In the genomic region with DNA sequence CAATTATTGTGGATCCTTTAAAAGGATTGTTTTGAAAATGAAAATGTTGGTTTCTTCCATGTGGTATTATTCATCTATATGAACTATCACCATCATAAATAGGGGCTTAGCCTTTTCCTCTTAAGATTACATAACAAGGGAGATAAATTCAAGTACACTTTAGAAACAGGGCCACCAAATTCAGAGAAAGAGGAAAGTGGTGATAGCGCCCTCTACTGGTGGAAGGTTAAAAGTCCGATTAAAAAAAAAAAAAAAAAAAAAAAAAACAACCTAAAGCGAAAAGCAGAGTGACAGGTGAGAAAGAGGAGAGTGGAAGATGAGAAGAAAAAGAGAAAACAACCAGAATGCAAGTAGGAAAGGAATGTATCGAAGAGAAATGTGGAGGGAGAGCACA, we compare ENCODE assay signal across 9 mouse cellular contexts.
DNase-seq lines count a peak whose midpoint lies in the region; ATAC-seq and TF ChIP-seq lines count a peak whose summit lies in the region.
"Had no signal": no experiment of that assay in that cellular context is flagged by ENCODE, and none has a peak within 500 bp of the region (broad histone marks: within the 10 kb centered on the region; RNA-seq: fewer than 3 reads in every experiment).

No protein-coding gene starts in this region.

- H3K9me3 ChIP-seq in embryonic facial prominence, embryonic 11.5 days (replicated peaks; ENCODE audit: control insufficient read depth, low read length), result no peaks in the 10 kb centered on the region
- H3K9me3 ChIP-seq in embryonic facial prominence, embryonic 10.5 days, result no peaks in the 10 kb centered on the region
- H3K9me3 ChIP-seq in lung, embryonic 14.5 days (ENCODE audit: low read depth, low read length), result no peaks in the 10 kb centered on the region
- H3K9me3 ChIP-seq: lung, embryonic 15.5 days had no signal

- 12% methylated on average over 4 of the region's 4 CpGs for WGBS in embryonic facial prominence, embryonic 11.5 days
- 10% methylated on average over 4 of the region's 4 CpGs for WGBS in embryonic facial prominence, embryonic 10.5 days
- 3% methylated on average over 4 of the region's 4 CpGs for WGBS in lung, embryonic 14.5 days
- 5% methylated on average over 4 of the region's 4 CpGs for WGBS in lung, adult 2 months

- no peak overlapping the region for H3K9ac ChIP-seq in embryonic facial prominence, embryonic 11.5 days (replicated peaks; ENCODE audit: low read length)
- no peak overlapping the region for H3K9ac ChIP-seq in lung, embryonic 14.5 days
- H3K9ac ChIP-seq: lung, embryonic 15.5 days had no signal

- H3K36me3 ChIP-seq in embryonic facial prominence, embryonic 11.5 days (replicated peaks; ENCODE audit: control insufficient read depth, insufficient read depth, low read depth, low read length), result no peaks in the 10 kb centered on the region
- H3K36me3 ChIP-seq in embryonic facial prominence, embryonic 10.5 days (replicated peaks), result no peaks in the 10 kb centered on the region
- H3K36me3 ChIP-seq in lung, embryonic 14.5 days (ENCODE audit: insufficient read depth), result no peaks in the 10 kb centered on the region
- H3K36me3 ChIP-seq: lung, embryonic 15.5 days had no signal

- no peak for ATAC-seq in embryonic facial prominence, embryonic 11.5 days (replicated peaks; ENCODE audit: insufficient number of reproducible peaks, low FRiP score, low TSS enrichment, low read depth)
- ATAC-seq in lung, embryonic 14.5 days (ENCODE audit: insufficient read depth), result no peak

- H3K27me3 ChIP-seq in embryonic facial prominence, embryonic 11.5 days (ENCODE audit: control insufficient read depth, insufficient read depth, low read length), result no peaks in the 10 kb centered on the region
- H3K27me3 ChIP-seq in embryonic facial prominence, embryonic 10.5 days (replicated peaks; ENCODE audit: low read depth, poor library complexity, severe bottlenecking), result peaks cover 6% of the 10 kb centered on the region; the same call in 1 of the 2 replicates
- H3K27me3 ChIP-seq in lung, embryonic 14.5 days (ENCODE audit: insufficient read depth, low read length), result no peaks in the 10 kb centered on the region
- H3K27me3 ChIP-seq: lung, embryonic 15.5 days had no signal

- intact Hi-C loops in left cerebral cortex, postnatal 10 days (cut with DNase I), result no loop called here

- H3K4me3 ChIP-seq in embryonic facial prominence, embryonic 11.5 days (ENCODE audit: low read depth, low read length), result no peak overlapping the region
- no peak overlapping the region for H3K4me3 ChIP-seq in embryonic facial prominence, embryonic 10.5 days
- H3K4me3 ChIP-seq in lung, embryonic 14.5 days (ENCODE audit: low read depth, low read length), result no peak overlapping the region
- no peak overlapping the region for H3K4me3 ChIP-seq in lung, adult 2 months (replicated peaks; ENCODE audit: extremely low read depth, low read depth, low read length)
- H3K4me3 ChIP-seq: lung, embryonic 15.5 days had no signal

- peak; percentile 68 for TF ChIP-seq CTCF in lung, embryonic 14.5 days (IDR thresholded peaks at IDR 0.05; ENCODE audit: low read depth)
- no peak for TF ChIP-seq CTCF in lung, adult 2 months (IDR thresholded peaks at IDR 0.05; ENCODE audit: insufficient read depth, low read length)

- H3K4me2 ChIP-seq in embryonic facial prominence, embryonic 11.5 days (ENCODE audit: low read depth, low read length), result no peak overlapping the region
- H3K4me2 ChIP-seq in lung, embryonic 14.5 days, result no peak overlapping the region
- H3K4me2 ChIP-seq: lung, embryonic 15.5 days had no signal

- peak; percentile 75 for DNase-seq in embryonic facial prominence, embryonic 11.5 days (ENCODE audit: low spot score)
- no peak for DNase-seq in embryonic facial prominence, embryonic 10.5 days (ENCODE audit: low spot score)
- DNase-seq in lung, embryonic 14.5 days, result peak; percentile 82
- no peak for DNase-seq in lung, adult 2 months
- peak; percentile 53 for DNase-seq in c-Kit-positive CD71-positive TER-119-negative erythroid progenitor cells, embryonic 14.5 days (ENCODE audit: low read depth)
- DNase-seq in lung, postnatal 25 days (ENCODE audit: low spot score), result peak; percentile 32
- DNase-seq in adrenal gland, postnatal 4 days (ENCODE audit: low spot score in 2 of 2), result no peak
- DNase-seq in left cerebral cortex, postnatal 10 days (ENCODE audit: extremely low spot score in 1 of 2, low spot score in 2 of 2), result no peak

- no peaks in the 10 kb centered on the region; the same call in 1 of the 2 replicates for H3K4me1 ChIP-seq in embryonic facial prominence, embryonic 11.5 days (ENCODE audit: control insufficient read depth, insufficient read depth, low read length)
- H3K4me1 ChIP-seq in embryonic facial prominence, embryonic 10.5 days, result peaks cover 8% of the 10 kb centered on the region
- no peaks in the 10 kb centered on the region for H3K4me1 ChIP-seq in lung, embryonic 14.5 days (ENCODE audit: insufficient read depth)
- H3K4me1 ChIP-seq in lung, adult 2 months (ENCODE audit: control insufficient read depth, insufficient read depth, low read length), result 0 out of 2 replicates have a peak, but pooled peaks cover 6% of the 10 kb centered on the region

- no peak for TF ChIP-seq POLR2A in lung, adult 2 months (IDR thresholded peaks at IDR 0.05; ENCODE audit: borderline replicate concordance, extremely low read depth, low read depth, low read length)

- H3K27ac ChIP-seq in embryonic facial prominence, embryonic 11.5 days (replicated peaks; ENCODE audit: low read depth, low read length), result no peak overlapping the region
- H3K27ac ChIP-seq in embryonic facial prominence, embryonic 10.5 days (replicated peaks), result no peak overlapping the region
- H3K27ac ChIP-seq in lung, embryonic 14.5 days (ENCODE audit: low read depth), result no peak overlapping the region
- H3K27ac ChIP-seq: lung, embryonic 15.5 days had no signal

Comparison
In these comparisons a context has a peak if more than half of its experiments do, and no peak if none do; other contexts are left out.
1. DNase-seq: peak in embryonic facial prominence, embryonic 11.5 days (single experiment), lung, embryonic 14.5 days (single experiment), c-Kit-positive CD71-positive TER-119-negative erythroid progenitor cells, embryonic 14.5 days (single experiment) and lung, postnatal 25 days (single experiment); none in embryonic facial prominence, embryonic 10.5 days (single experiment), lung, adult 2 months (single experiment), adrenal gland, postnatal 4 days (0 of 2) and left cerebral cortex, postnatal 10 days (0 of 2).